Mouse (Mus musculus): ENCODE data around the gene Tbc1d24. TPM values are rescaled to one million over a fixed set of nuclear protein-coding genes. Genes with fewer than 3 reads are reported as not detected.
A peak's percentile ranks its signal among the peaks of the same experiment; 100 is the strongest.
"Not testable (repeated sequence)": the region's sequence is repeated elsewhere in the genome, so short reads cannot be mapped to it uniquely, and the experiment has no call there.

The Tbc1d24 gene
- total RNA-seq, 2 experiments from 2014 or later: 71.1 to 72.5 TPM

- intact Hi-C loops (cut with DNase I): no loop called here
- no peak for DNase-seq (ENCODE audit: low spot score in 2 of 2)
Measured at GRCm38 (mm10) chr17:24162584-24163175, 42.7 kb downstream of the Tbc1d24 start.

DNA sequence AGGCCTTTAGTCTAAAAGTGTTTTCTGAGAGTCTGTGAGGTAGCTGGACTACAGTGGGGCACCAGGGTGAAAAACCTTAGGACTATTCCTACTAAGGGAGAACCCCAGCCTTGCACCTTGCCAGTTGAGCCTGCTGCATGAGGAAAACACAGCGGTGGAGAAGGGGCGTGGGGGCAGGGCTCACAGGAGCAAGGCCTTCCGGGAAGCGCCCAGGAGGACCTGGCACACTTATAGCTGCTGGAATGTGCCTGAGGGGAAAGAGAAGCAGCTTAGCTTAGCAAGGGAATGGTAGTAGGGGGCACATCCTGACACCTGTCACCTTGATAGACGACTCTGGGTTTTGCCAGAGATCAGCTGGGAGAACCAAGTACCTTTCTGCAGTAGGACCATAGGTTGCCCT lies 43.9 kb downstream of the Tbc1d24 start:
- DNase-seq (ENCODE audit: low spot score in 2 of 2): no peak
- intact Hi-C loops (cut with DNase I): no loop called here

DNA sequence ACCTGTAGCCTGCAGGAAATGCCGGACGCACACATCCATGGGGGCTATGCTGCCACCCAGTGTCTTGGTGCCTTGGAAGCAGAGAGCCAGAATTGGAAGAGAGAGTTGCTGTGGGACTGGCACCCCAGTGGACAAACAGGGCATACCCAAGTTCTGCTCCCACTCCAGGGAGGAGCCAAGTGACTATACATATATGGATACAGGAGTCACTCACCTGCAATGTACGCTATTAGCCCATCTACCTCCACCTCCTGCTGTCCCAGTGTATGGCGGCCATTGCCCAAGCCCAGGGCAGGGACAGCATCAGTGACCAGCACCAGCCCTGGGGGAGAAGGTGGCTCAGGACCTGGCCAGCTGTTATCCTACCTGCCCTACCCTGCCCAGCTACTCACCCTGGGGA lies 47.8 kb downstream of the Tbc1d24 start:
- intact Hi-C loops (cut with DNase I): no loop called here
- no peak for DNase-seq (ENCODE audit: low spot score in 2 of 2)

- no peak for DNase-seq (ENCODE audit: low spot score in 2 of 2)
- intact Hi-C loops (cut with DNase I): no loop called here
Measured at GRCm38 (mm10) chr17:24157121-24157520, 48.2 kb downstream of the Tbc1d24 start.

- intact Hi-C loops (cut with DNase I): no loop called here
- no peak for DNase-seq (ENCODE audit: low spot score in 2 of 2)
Measured at GRCm38 (mm10) chr17:24156394-24156793, 49.0 kb downstream of the Tbc1d24 start.

DNA sequence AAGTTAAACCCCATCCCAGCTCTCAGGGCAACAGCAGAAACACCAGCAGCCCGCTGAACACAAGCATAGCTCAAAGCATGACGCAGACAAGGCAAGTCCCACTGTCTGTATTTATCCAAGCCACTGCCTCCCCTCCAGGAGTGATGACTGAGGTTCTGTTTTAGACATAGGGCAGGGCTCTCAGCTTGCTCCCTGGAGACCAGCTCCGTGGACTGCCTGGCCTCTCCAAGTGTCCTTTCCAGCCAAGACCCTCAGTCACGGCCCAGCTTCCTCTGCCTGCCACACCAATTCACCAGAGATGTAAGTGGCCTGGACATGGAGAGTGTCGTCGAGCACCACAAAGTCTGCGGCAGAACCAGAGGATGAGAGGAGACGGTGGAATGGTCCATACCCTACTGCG lies 49.6 kb downstream of the Tbc1d24 start:
- intact Hi-C loops (cut with DNase I): no loop called here

GRCm38 (mm10) chr17:24154463-24154862 lies 50.9 kb downstream of the Tbc1d24 start:
- intact Hi-C loops (cut with DNase I): no loop called here
- DNase-seq (ENCODE audit: low spot score in 2 of 2): no peak

More for the DNA sequence above, 49.6 kb downstream of the Tbc1d24 start:
- no peak for DNase-seq (ENCODE audit: low spot score in 2 of 2)

- peak; percentile 75 to 79 for DNase-seq (ENCODE audit: low spot score in 2 of 2)
Measured at GRCm38 (mm10) chr17:24151890-24152563, 53.3 kb downstream of the Tbc1d24 start.

GRCm38 (mm10) chr17:24151382-24151781 lies 54.0 kb downstream of the Tbc1d24 start:
- intact Hi-C loops (cut with DNase I): no loop called here
- DNase-seq (ENCODE audit: low spot score in 2 of 2): no peak

More at GRCm38 (mm10) chr17:24151890-24152563, 53.3 kb downstream of the Tbc1d24 start:
- intact Hi-C loops (cut with DNase I): no loop called here

DNA sequence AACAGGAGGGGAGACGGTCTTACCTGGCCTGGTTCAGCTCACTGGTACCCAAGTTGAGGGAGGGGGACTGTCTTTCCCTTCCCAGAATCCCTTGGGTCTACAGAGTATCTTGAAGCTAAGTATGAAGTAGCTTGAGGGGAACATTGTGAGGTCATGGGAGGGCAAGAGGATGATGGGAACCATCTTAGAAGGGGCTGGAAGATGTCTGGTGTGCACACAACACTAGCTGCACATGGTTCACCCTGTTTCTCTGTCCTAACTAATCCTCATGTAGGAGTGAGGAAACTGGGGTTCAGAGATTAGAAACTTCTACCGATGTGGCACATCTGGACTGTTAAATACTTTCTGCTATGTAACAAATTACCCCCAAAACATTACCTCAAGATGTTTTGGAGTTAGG lies 54.5 kb downstream of the Tbc1d24 start, which contains the start of gene Pdpk1:
Gene Pdpk1 (minus strand): TSS at position 101 of the 400 bp plus-strand sequence.
- intact Hi-C loops (cut with DNase I): no loop called here
- no peak for DNase-seq (ENCODE audit: low spot score in 2 of 2)

DNA sequence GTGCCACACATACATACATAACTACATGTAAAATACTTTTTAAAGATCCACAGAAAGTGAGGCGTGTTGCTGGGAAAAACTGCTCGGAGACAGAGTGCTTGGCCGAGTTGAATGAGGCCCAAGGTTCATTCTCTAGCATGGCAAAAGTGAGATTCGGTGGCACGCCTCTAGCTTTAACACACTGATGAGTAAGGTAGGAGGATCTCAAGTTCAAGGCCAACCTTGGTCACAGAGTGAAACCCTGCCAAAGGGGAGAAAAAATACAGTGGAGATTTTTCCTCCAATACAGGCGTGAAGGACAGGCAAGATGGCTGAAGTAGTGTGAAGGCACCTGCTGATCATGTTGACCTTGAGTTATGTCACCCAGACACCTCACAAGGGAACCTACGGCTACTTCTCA lies 55.9 kb downstream of the Tbc1d24 start:
- intact Hi-C loops (cut with DNase I): no loop called here
- DNase-seq (ENCODE audit: low spot score in 2 of 2): no peak

DNA sequence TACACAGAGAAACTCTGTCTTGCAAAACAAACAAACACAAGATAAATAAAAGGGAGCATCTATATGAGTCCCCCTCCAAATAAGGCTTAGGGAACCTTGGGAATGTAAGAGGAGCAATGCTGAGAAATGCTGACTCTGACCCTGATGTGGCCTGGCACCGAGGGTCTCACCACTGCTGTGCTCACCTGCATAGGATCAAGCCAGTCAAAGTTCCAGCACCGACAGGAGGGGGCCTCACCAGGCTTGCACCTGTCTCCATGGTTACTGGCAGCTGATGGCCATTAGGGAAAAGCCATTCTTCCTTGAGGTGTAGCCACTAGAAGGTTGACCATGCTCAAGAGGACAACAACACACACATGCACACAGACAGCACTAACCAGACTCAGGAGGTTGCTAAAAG lies 62.5 kb downstream of the Tbc1d24 start:
- DNase-seq (ENCODE audit: low spot score in 2 of 2): no peak
- intact Hi-C loops (cut with DNase I): loop anchor here (5.0 kb wide), 2 partner anchors 71 to 209 kb away; partner anchors contain the start of genes Abca17, Abca3 and Kctd5

GRCm38 (mm10) chr17:24141425-24141920 lies 63.9 kb downstream of the Tbc1d24 start:
- DNase-seq (ENCODE audit: low spot score in 2 of 2): peak; percentile 98
- intact Hi-C loops (cut with DNase I): loop anchor here (5.0 kb wide), 2 partner anchors 69 to 211 kb away; partner anchors contain the start of genes Abca17, Abca3 and Kctd5

GRCm38 (mm10) chr17:24140845-24141424 lies 64.4 kb downstream of the Tbc1d24 start:
- intact Hi-C loops (cut with DNase I): loop anchor here (5.0 kb wide), 2 partner anchors 69 to 211 kb away; partner anchors contain the start of genes Abca17, Abca3 and Kctd5
- no peak for DNase-seq (ENCODE audit: low spot score in 2 of 2)

DNA sequence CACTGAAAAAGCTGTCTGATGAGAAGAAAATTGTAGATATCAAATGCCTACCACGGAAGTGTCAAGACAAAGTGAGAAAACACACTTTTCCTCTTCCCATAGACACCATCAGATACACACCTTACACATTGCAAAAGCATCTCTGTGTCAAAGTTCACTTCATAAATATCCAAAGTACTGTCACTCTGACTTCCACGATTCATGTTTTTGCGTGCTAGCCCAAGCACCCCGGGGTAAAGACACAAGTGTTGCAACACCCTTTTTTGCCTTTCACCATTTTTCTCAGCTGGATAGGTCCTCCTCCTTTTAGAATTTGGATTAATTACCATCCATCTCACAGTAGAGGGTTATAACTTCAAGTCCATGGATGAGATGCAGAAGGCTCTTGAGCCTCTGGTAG lies 65.4 kb downstream of the Tbc1d24 start:
- DNase-seq (ENCODE audit: low spot score in 2 of 2): no peak
- intact Hi-C loops (cut with DNase I): loop anchor here (5.0 kb wide), 2 partner anchors 68 to 212 kb away; partner anchors contain the start of genes Abca17, Abca3 and Kctd5

- no peak for DNase-seq (ENCODE audit: low spot score in 2 of 2)
- intact Hi-C loops (cut with DNase I): no loop called here
Measured at GRCm38 (mm10) chr17:24139256-24139655, 66.1 kb downstream of the Tbc1d24 start.

- intact Hi-C loops (cut with DNase I): no loop called here
- no peak for DNase-seq (ENCODE audit: low spot score in 2 of 2)
Measured at GRCm38 (mm10) chr17:24137226-24137880, 68.0 kb downstream of the Tbc1d24 start.

- intact Hi-C loops (cut with DNase I): no loop called here
- no peak for DNase-seq (ENCODE audit: low spot score in 2 of 2)
Measured at GRCm38 (mm10) chr17:24134062-24134461, 71.3 kb downstream of the Tbc1d24 start.

DNA sequence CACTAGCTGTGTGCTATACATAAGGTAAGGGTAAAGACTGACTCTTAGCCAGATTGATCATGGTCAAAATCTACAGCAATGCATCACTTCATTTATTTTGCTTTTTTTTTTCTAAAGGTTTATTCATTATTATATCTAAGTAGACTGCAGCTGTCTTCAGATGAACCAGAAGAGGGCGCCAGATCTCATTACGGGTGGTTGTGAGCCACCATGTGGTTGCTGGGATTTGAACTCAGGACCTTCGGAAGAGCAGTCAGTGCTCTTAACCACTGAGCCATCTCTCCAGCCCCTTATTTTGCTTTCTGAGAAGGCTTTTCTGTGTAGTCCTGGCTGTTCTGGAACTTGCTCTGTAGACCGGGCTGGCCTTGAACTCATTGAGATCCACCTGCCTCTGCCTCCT lies 72.4 kb downstream of the Tbc1d24 start:
- intact Hi-C loops (cut with DNase I): not testable (repeated sequence)

DNA sequence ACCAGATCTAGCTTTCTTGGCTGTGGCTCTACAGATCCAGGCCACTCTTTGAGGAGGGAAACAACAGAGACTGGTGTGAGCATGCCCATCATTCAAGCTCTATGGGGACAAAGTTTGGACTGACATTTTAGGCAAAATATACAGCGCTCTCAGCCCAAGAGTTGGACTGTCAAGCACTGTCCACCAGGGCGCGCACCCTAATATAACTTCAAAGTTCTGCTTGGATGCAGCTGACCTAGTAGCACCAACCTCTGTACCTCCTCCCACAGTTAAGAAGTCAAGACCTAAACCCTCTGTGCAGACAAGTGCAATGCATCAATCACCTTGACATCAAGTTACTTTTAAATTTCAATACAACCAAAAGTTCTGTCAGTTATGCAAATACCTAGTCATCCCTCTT lies 73.8 kb downstream of the Tbc1d24 start:
- DNase-seq (ENCODE audit: low spot score in 2 of 2): no peak
- intact Hi-C loops (cut with DNase I): no loop called here

More for the DNA sequence above, 72.4 kb downstream of the Tbc1d24 start:
- not testable (repeated sequence) for DNase-seq (ENCODE audit: low spot score in 2 of 2)
